Mouse (Mus musculus) olfactory bulb, adult 2 months (tissue): ENCODE measurements around the gene Pole3.

Experiments used
- CTCF ChIP-seq: fragments of 200-500 bp; IDR thresholded peaks from 2 replicates; pipeline ENCODE4 v1.5.1; 2012; ENCODE audit warnings: low read depth, mild to moderate bottlenecking, low read length, moderate library complexity; ENCODE audit not compliant: insufficient read depth
- POLR2A ChIP-seq: fragments of 200-500 bp; IDR thresholded peaks from 2 replicates; pipeline ENCODE4 v1.6.1; 2012; ENCODE audit warnings: mild to moderate bottlenecking, low read depth, low read length, moderate library complexity; ENCODE audit not compliant: insufficient read depth

DNA sequence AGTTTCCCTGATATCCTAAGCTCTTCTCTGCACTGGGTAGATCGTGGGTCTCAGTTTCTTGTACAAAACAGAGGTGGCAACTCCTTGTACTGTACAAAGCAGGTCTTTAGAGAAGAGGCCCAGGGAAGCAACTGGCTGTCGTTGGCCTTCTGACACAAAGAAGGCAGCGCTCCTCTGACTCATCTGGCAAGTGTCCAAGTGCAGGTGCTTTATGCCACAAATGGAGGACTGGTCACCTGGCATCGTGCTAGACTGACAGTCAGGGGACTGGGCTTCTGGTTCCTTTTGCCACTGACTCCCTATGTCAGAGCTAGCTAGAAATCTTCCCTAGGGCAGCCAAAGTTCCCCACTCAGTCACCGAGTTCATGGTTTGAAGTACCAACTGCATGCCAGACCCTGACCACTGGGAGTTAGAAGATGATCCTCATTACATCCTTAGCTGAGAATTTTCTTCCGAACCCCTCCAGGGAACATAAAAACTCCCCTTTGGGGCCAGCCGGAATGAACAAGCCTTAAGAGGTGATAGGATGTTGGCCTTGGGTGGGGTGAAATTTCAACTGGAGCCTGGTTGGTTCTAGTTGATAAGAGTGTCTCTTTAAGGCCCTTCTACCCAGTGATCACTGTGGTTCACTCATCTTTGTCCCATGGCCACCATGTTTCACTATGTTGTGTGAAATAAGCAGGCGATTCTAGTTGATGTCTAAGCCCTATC, 39.3 kb downstream of the Pole3 start:
- no peak for TF ChIP-seq POLR2A
- no peak for TF ChIP-seq CTCF
